Mouse (Mus musculus) neural tube, embryonic 12.5 days (tissue): Measurements from ENCODE around the gene Cnga4. TPM values are rescaled to one million over a fixed set of nuclear protein-coding genes. Genes with fewer than 3 reads are reported as not detected.
A peak's percentile ranks its signal among the peaks of the same experiment; 100 is the strongest.
"Not testable (repeated sequence)": the region's sequence is repeated elsewhere in the genome, so short reads cannot be mapped to it uniquely, and the experiment has no call there.

Experiments
- ATAC-seq: fragments of 200-750 bp; cut with Nextera tagmentation; 2 replicates; pipeline ENCODE4 v1.8.0; 2017; ENCODE audit warnings: low read depth, mild to moderate bottlenecking, moderate TSS enrichment, moderate library complexity; ENCODE audit not compliant: low FRiP score
- H3K27ac ChIP-seq: fragments of 300-500 bp; sonication (generic); 2 replicates; pipeline ENCODE4 v1.5.1; 2016
- H3K27me3 ChIP-seq: fragments of 300-500 bp; sonication (generic); replicated peaks from 2 replicates; pipeline ENCODE4 v1.6.1; 2016; ENCODE audit warnings: mild to moderate bottlenecking
- H3K36me3 ChIP-seq: fragments of 300-500 bp; sonication (generic); 2 replicates; pipeline ENCODE4 v1.6.1; 2016; ENCODE audit warnings: mild to moderate bottlenecking
- H3K4me1 ChIP-seq: fragments of 300-500 bp; sonication (generic); 2 replicates; pipeline ENCODE4 v1.6.1; 2016
- H3K4me2 ChIP-seq: fragments of 300-500 bp; sonication (generic); replicated peaks from 2 replicates; pipeline ENCODE4 v1.6.1; 2016; ENCODE audit warnings: mild to moderate bottlenecking
- H3K4me3 ChIP-seq: fragments of 300-500 bp; sonication (generic); 2 replicates; pipeline ENCODE4 v1.5.1; 2016
- H3K9ac ChIP-seq: fragments of 300-500 bp; sonication (generic); 2 replicates; pipeline ENCODE4 v1.6.1; 2016; ENCODE audit warnings: mild to moderate bottlenecking
- H3K9me3 ChIP-seq: fragments of 300-500 bp; sonication (generic); 2 replicates; pipeline ENCODE4 v1.6.1; 2016; ENCODE audit warnings: mild to moderate bottlenecking
- WGBS: fragments of 180-500 bp; shearing (Covaris S2); methylation state at CpG from one replicate; pipeline ENCODE4 v1.1.7; 2016; 5-methylcytosine and 5-hydroxymethylcytosine counted together
- polyA plus RNA-seq: library from polyadenylated mRNA; unstranded; fragments of >200 nt; fragmentation: Nextera tagmentation; extraction: Ambion mirVana; gene quantifications from 2 replicates; pipeline ENCODE4 v1.2.1, GENCODE M21; 2016

Cnga4 gene
- polyA plus RNA-seq, 1 experiment from 2014 or later = 0.15 TPM

GRCm38 (mm10) chr7:105390236-105390635, 14.1 kb upstream of the Cnga4 start:
- Histone ChIP-seq H3K4me3 (no peak overlapping the region), H3K4me1 (no peaks in the 10 kb centered on the region), H3K9ac (no peak overlapping the region), H3K9me3 (no peaks in the 10 kb centered on the region), H3K4me2 (no peak overlapping the region), H3K36me3 (peaks cover 48% of the 10 kb centered on the region), H3K27ac (no peak overlapping the region), H3K27me3 (no peaks in the 10 kb centered on the region)
- no peak for ATAC-seq
- 87% methylated on average over 2 of the region's 2 CpGs for WGBS

DNA sequence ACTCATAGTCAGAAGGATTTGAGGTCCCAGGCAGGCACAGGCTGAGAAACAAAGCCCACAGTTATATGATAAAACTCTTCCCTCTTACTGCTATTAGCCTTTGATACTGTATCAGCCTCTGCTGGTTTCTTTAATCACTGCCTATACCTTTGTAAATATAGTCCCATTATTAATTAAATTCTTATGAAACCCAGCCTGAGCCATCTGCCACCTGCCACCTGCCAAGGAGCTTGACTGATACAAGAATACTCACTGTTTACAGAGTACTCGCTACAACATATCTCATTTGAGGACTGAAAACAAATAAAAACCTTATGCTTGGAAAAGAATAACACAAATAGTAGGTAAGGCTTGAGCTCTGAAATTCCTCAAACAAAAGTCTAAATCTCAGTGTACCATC, 9.8 kb upstream of the Cnga4 start:
- no peak for ATAC-seq

GRCm38 (mm10) chr7:105395131-105395820, 9.1 kb upstream of the Cnga4 start:
- H3K36me3 ChIP-seq = no peaks in the 10 kb centered on the region
- H3K4me3 ChIP-seq = no peak overlapping the region
- H3K4me1 ChIP-seq = 0 out of 2 replicates have a peak, but pooled peaks cover 6% of the 10 kb centered on the region
- no peak overlapping the region for H3K9ac ChIP-seq
- H3K4me2 ChIP-seq = no peak overlapping the region
- H3K27ac ChIP-seq = no peak overlapping the region
- ATAC-seq = no peak
- no peaks in the 10 kb centered on the region for H3K27me3 ChIP-seq
- H3K9me3 ChIP-seq = no peaks in the 10 kb centered on the region

More for the DNA sequence above, 9.8 kb upstream of the Cnga4 start:
- no peaks in the 10 kb centered on the region for H3K27me3 ChIP-seq
- no peak overlapping the region for H3K4me3 ChIP-seq
- H3K27ac ChIP-seq = no peak overlapping the region
- peaks cover 6% of the 10 kb centered on the region for H3K36me3 ChIP-seq
- 0 out of 2 replicates have a peak, but pooled peaks cover 6% of the 10 kb centered on the region for H3K4me1 ChIP-seq
- 89% methylated on average over 1 of the region's 1 CpGs for WGBS
- H3K4me2 ChIP-seq = no peak overlapping the region
- no peaks in the 10 kb centered on the region for H3K9me3 ChIP-seq
- no peak overlapping the region for H3K9ac ChIP-seq

- Histone ChIP-seq H3K4me2 (no peak overlapping the region), H3K27me3 (no peaks in the 10 kb centered on the region), H3K9me3 (no peaks in the 10 kb centered on the region), H3K4me3 (no peak overlapping the region), H3K4me1 (0 out of 2 replicates have a peak, but pooled peaks cover 6% of the 10 kb centered on the region), H3K36me3 (no peaks in the 10 kb centered on the region), H3K27ac (no peak overlapping the region), H3K9ac (no peak overlapping the region)
- ATAC-seq = no peak
These were observed 8.2 kb upstream of the Cnga4 start for GRCm38 (mm10) chr7:105396126-105396525.

- ATAC-seq = peak; percentile 63
- H3K9me3 ChIP-seq = no peaks in the 10 kb centered on the region
- 0 out of 2 replicates have a peak, but pooled peaks cover 6% of the 10 kb centered on the region for H3K4me1 ChIP-seq
- 2% methylated on average over 25 of the region's 25 CpGs for WGBS
- peak overlapping the region; percentile 67 for H3K9ac ChIP-seq
- H3K4me3 ChIP-seq = peak overlapping the region; percentile 57
- H3K27ac ChIP-seq = no peak overlapping the region
- no peaks in the 10 kb centered on the region for H3K27me3 ChIP-seq
- H3K4me2 ChIP-seq = peak overlapping the region; percentile 78
- no peaks in the 10 kb centered on the region for H3K36me3 ChIP-seq
These were observed 5.1 kb upstream of the Cnga4 start for GRCm38 (mm10) chr7:105399058-105399934.

DNA sequence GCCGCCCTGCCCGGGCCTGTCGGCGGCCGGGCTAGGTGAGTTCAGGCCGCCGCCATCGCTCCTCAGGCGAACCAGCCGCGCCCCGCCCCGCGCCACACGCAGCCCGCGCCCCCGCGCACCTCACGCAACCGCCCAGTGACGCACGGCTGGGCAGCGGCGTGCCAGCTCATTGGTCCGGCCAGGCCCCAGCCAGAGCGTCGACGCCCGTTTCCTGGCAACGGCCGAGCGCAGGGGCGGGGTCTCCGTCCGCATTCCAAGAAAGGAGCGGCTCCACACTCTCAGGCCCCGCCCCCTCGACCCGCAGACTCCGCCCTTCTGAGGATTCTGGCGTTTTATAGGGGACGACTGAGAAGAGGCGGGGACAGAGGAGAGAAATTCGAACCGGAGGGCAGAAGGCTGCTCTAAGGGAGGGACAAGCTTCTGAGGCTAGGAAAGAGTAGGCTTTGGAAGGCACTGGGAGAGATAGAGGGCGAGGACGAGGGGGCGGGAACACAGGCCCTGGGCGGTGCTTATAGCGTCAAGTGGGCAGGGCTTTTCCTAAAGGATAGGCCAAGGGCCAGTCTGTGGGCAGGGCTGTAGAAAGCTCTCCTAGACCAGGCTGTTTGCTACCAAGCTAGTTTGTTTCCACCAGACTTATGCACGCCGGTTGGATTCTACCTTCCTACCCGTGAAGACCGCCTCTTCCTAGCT, 4.3 kb upstream of the Cnga4 start, which contains the start of gene Fam160a2:
Gene Fam160a2 (minus strand): TSS at position 120 of the 690 bp plus-strand sequence.
- peak within 1 kb of the TSS; percentile 67 for H3K9ac ChIP-seq
- under 1% methylated on average over 55 of the region's 55 CpGs for WGBS
- H3K9me3 ChIP-seq = no peaks in the 10 kb centered on the region
- 0 out of 2 replicates have a peak, but pooled peaks cover 6% of the 10 kb centered on the region for H3K4me1 ChIP-seq
- H3K36me3 ChIP-seq = no peaks in the 10 kb centered on the region
- no peaks in the 10 kb centered on the region for H3K27me3 ChIP-seq
- peak; percentile 99 for ATAC-seq
- H3K4me2 ChIP-seq = peak within 1 kb of the TSS; percentile 78
- peak within 1 kb of the TSS; percentile 69 for H3K27ac ChIP-seq
- H3K4me3 ChIP-seq = peak within 1 kb of the TSS; percentile 57

- ATAC-seq = no peak
- WGBS = 74% methylated on average over 1 of the region's 1 CpGs
- no peak overlapping the region for H3K27ac ChIP-seq
- H3K9ac ChIP-seq = no peak overlapping the region
- no peaks in the 10 kb centered on the region for H3K27me3 ChIP-seq
- no peak overlapping the region for H3K4me2 ChIP-seq
- H3K9me3 ChIP-seq = no peaks in the 10 kb centered on the region
- H3K36me3 ChIP-seq = no peaks in the 10 kb centered on the region
- H3K4me1 ChIP-seq = no peaks in the 10 kb centered on the region
- no peak overlapping the region for H3K4me3 ChIP-seq
These were observed 2.0 kb downstream of the Cnga4 start for GRCm38 (mm10) chr7:105406322-105406721.

DNA sequence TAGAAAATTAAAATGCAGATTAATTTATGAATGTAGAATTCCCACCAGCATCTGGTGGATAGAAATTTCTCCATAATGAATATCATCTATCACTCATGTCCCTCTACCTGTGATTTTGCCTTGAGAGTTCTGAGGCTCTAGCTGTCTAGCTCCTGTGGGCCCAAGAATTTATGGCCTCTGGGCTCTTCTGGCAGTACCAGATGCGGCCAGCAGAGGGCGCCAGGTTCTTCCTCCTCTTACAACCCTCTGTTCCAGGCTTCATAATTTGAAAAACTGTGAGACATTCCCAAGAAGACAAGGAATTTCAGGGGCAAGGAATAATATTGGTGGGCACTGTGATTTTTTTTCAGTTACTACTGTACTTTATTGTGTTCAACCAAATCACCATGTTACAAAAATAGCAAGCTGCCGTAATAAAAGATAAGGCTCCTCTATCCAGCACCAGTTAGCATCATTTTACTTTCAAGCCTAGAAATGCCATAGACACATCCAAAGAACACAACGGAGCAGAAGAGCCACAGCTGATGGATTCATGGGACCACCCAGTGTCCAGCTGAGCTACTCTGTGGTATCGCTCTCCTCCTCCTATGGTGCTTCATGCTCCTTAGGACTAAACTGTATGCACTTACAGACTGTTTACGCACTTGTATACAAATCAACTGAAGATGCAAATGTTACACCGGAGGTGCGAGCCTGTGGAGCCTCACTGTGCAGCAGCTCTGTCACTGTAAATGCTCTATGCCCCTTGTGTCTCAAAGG, 7.7 kb downstream of the Cnga4 start:
- not testable (repeated sequence) for H3K9ac ChIP-seq, H3K4me1 ChIP-seq, H3K27me3 ChIP-seq, H3K9me3 ChIP-seq, H3K4me2 ChIP-seq, H3K27ac ChIP-seq, H3K4me3 ChIP-seq, H3K36me3 ChIP-seq
- ATAC-seq = peak; percentile 52; the same call in 1 of the 2 replicates
- WGBS = 61% methylated on average over 8 of the region's 8 CpGs

DNA sequence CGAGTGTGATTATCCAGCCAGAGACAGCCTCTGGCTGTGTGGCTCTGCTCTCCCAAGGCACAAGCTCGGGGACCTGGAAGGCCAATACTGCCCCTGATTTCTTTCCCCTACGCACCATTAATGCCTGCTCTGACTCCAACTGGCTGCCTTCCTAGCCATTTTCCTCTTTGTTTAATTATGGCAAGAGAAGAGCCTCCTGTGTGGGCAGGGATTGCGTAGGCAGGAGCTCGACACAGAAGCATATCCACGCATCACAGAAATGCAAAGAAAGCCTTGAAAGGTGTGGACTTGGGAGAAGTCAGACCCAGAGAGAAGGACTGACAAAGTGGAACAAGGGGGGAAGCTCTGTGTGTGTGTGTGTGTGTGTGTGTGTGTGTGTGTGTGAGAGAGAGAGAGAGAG, 10.0 kb downstream of the Cnga4 start:
- Histone ChIP-seq H3K9me3 (no peaks in the 10 kb centered on the region), H3K4me2 (no peak overlapping the region), H3K4me3 (no peak overlapping the region), H3K36me3 (no peaks in the 10 kb centered on the region), H3K27me3 (no peaks in the 10 kb centered on the region), H3K27ac (no peak overlapping the region), H3K4me1 (no peaks in the 10 kb centered on the region), H3K9ac (no peak overlapping the region)
- WGBS = 65% methylated on average over 6 of the region's 6 CpGs
- ATAC-seq = no peak

GRCm38 (mm10) chr7:105416529-105416928, 12.2 kb downstream of the Cnga4 start:
- H3K36me3 ChIP-seq = no peaks in the 10 kb centered on the region
- H3K4me1 ChIP-seq = no peaks in the 10 kb centered on the region
- no peak overlapping the region for H3K4me3 ChIP-seq
- H3K4me2 ChIP-seq = no peak overlapping the region
- no peaks in the 10 kb centered on the region for H3K9me3 ChIP-seq
- no peaks in the 10 kb centered on the region for H3K27me3 ChIP-seq
- H3K9ac ChIP-seq = no peak overlapping the region
- no peak overlapping the region for H3K27ac ChIP-seq
- 95% methylated on average over 7 of the region's 7 CpGs for WGBS
- no peak for ATAC-seq

- no peak overlapping the region for H3K4me2 ChIP-seq
- no peaks in the 10 kb centered on the region for H3K4me1 ChIP-seq
- 83% methylated on average over 5 of the region's 5 CpGs for WGBS
- H3K9me3 ChIP-seq = no peaks in the 10 kb centered on the region
- no peak overlapping the region for H3K4me3 ChIP-seq
- H3K27me3 ChIP-seq = no peaks in the 10 kb centered on the region
- no peak overlapping the region for H3K27ac ChIP-seq
- no peak for ATAC-seq
- H3K36me3 ChIP-seq = no peaks in the 10 kb centered on the region
- H3K9ac ChIP-seq = no peak overlapping the region
These were observed 13.7 kb downstream of the Cnga4 start for GRCm38 (mm10) chr7:105418106-105418505.
